Mouse (Mus musculus) liver, embryonic 14.5 days (tissue): ENCODE data around the gene Ckap2l. TPM values are rescaled to one million over a fixed set of nuclear protein-coding genes. Genes with fewer than 3 reads are reported as not detected.

Experiments used
- ATAC-seq: fragments of 200-750 bp; cut with Nextera tagmentation; 2 replicates; pipeline ENCODE4 v1.8.0; 2017; ENCODE audit warnings: moderate number of reproducible peaks, mild to moderate bottlenecking, moderate library complexity; ENCODE audit not compliant: insufficient read depth
- DNase-seq, 3 experiments: peaks; one replicate each; pipeline ENCODE4 v3.0.0-alpha.2; 2012 to 2013; ENCODE audit warnings: low read depth in 3 of 3, low spot score in 3 of 3
- H3K27ac ChIP-seq: fragments of 300-500 bp; sonication (generic); 2 replicates; pipeline ENCODE4 v1.5.1; 2014; ENCODE audit warnings: moderate library complexity, mild to moderate bottlenecking, control low read depth, inconsistent platforms
- H3K27me3 ChIP-seq: fragments of 300-500 bp; sonication (generic); 2 replicates; pipeline ENCODE4 v1.6.1; 2014; ENCODE audit warnings: mild to moderate bottlenecking, low read length, moderate library complexity; ENCODE audit not compliant: control insufficient read depth, insufficient read depth
- H3K36me3 ChIP-seq: fragments of 300-500 bp; sonication (generic); replicated peaks from 2 replicates; pipeline ENCODE4 v1.6.1; 2014; ENCODE audit warnings: low read depth; ENCODE audit not compliant: control insufficient read depth, insufficient read depth
- H3K4me1 ChIP-seq, 2 experiments: fragments of 200-500 bp in 1 of 2; fragments of 300-500 bp in 1 of 2; sonication (generic) in 1 of 2; replicated peaks; 2 replicates each; pipeline ENCODE4 v1.6.1; 2012 to 2014; ENCODE audit warnings: antibody characterized with exemption in 1 of 2, inconsistent platforms in 1 of 2, low read length in 1 of 2; ENCODE audit not compliant: control insufficient read depth in 2 of 2, insufficient read depth in 2 of 2
- H3K4me2 ChIP-seq: fragments of 300-500 bp; sonication (generic); 2 replicates; pipeline ENCODE4 v1.6.1; 2014; ENCODE audit warnings: low read depth, mild to moderate bottlenecking, control low read depth, moderate library complexity
- H3K4me3 ChIP-seq, 2 experiments: fragments of 200-500 bp in 1 of 2; fragments of 300-500 bp in 1 of 2; sonication (generic) in 1 of 2; 2 replicates each; pipeline ENCODE4 v1.5.1; 2012 to 2014; ENCODE audit warnings: low read depth in 2 of 2, low read length in 2 of 2, mild to moderate bottlenecking in 2 of 2, control low read depth in 1 of 2, inconsistent platforms in 1 of 2, moderate library complexity in 1 of 2; ENCODE audit not compliant: insufficient read depth in 1 of 2
- H3K9ac ChIP-seq: fragments of 300-500 bp; sonication (generic); replicated peaks from 2 replicates; pipeline ENCODE4 v1.6.1; 2014; ENCODE audit warnings: mild to moderate bottlenecking, control low read depth, moderate library complexity
- H3K9me3 ChIP-seq: fragments of 300-500 bp; sonication (generic); 2 replicates; pipeline ENCODE4 v1.6.1; 2016; ENCODE audit warnings: low read length, mixed read lengths; ENCODE audit not compliant: control insufficient read depth
- CTCF ChIP-seq: IDR thresholded peaks from 2 replicates; pipeline ENCODE4 v1.5.1; 2016; ENCODE audit warnings: antibody characterized with exemption, low read depth, control low read depth
- EP300 ChIP-seq: IDR thresholded peaks from 2 replicates; pipeline ENCODE4 v1.6.1; 2016; ENCODE audit warnings: antibody characterized with exemption, low read depth
- WGBS: fragments of 180-500 bp; shearing (Covaris S2); extraction: QIAGEN DNeasy Blood & Tissue Kit; methylation state at CpG from one replicate; pipeline ENCODE4 v1.1.7; 2014; ENCODE audit not compliant: insufficient replicate concordance; 5-methylcytosine and 5-hydroxymethylcytosine counted together
- polyA plus RNA-seq, 2 experiments: library from polyadenylated mRNA; depleted of rRNA in 1 of 2; stranded (reverse) in 1 of 2; unstranded in 1 of 2; fragments of >200 nt; fragmentation: Nextera tagmentation in 1 of 2; extraction: Ambion mirVana in 1 of 2; gene quantifications; 2 replicates each; pipeline versions ENCODE4 v1.2.1 to v1.2.3; 2012 to 2014

The Ckap2l gene
- polyA plus RNA-seq, 2 experiments, result 11.0 to 39.3 TPM

DNA sequence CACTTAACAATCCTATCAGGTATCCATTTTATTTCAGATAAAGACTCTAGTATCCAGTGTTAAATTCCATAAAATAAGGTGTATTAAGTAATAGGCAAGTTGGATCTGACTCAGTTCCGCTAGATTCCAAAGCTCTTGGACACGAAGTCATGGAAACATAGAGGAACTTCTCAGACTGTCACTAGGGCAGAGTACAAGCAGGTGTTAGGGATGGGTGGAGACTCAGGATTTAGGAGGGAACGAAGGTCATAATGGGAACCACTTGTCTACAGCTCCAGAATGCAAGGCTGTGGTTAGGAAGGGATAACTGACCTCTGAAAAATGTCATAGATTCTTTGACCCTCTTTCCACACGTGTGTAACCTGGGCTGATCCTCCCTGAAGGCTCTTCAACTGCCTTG lies 72.8 kb downstream of the Ckap2l start:
- H3K4me3 ChIP-seq, result no peak overlapping the region
- peaks cover 51 to 55% of the 10 kb centered on the region in 2 experiments for H3K4me1 ChIP-seq
- DNase-seq (no peak), ATAC-seq (no peak)
- WGBS, result 70% methylated on average over 4 of the region's 4 CpGs
- H3K9ac ChIP-seq, result peak overlapping the region; percentile 0; the same call in 1 of the 2 replicates
- no peaks in the 10 kb centered on the region for H3K36me3 ChIP-seq
- no peaks in the 10 kb centered on the region for H3K27me3 ChIP-seq
- peak overlapping the region; percentile 95 for H3K27ac ChIP-seq
- no peak overlapping the region for H3K4me2 ChIP-seq
- H3K9me3 ChIP-seq, result no peaks in the 10 kb centered on the region
- TF ChIP-seq EP300 (no peak), CTCF (no peak)

DNA sequence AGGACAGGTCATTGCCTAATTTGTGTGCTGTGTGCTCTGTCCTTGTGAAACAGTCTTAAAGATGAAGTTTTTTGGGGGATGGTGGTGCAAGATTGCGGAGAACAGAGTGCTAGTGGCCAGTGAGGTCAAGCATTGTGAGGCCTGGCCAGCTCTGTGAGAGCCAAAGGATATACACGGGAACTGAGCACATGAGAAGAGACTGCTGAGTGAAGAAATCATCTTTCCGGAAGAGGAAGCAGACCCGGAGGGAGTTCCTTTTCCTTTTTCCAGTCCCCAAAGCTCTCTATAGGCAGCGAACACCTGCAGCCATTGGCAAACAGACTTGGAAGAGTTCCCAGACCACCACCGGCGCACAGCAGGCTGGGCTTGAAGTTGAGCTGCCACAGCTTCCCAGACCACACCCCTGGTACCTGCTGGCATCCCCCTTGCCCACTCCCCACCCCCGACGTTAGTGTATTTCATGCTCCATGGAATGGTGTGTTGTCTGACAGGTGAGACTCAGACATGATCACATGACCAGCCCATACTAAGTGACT lies 75.8 kb downstream of the Ckap2l start:
- TF ChIP-seq EP300 (no peak), CTCF (no peak)
- H3K36me3 ChIP-seq, result no peaks in the 10 kb centered on the region
- H3K4me2 ChIP-seq, result no peak overlapping the region
- H3K4me1 ChIP-seq, result peaks cover 28 to 32% of the 10 kb centered on the region in 2 experiments
- 71% methylated on average over 9 of the region's 9 CpGs for WGBS
- no peak overlapping the region for H3K27ac ChIP-seq
- no peaks in the 10 kb centered on the region for H3K9me3 ChIP-seq
- DNase-seq, result no peak
- H3K27me3 ChIP-seq, result no peaks in the 10 kb centered on the region
- H3K4me3 ChIP-seq, result no peak overlapping the region
- H3K9ac ChIP-seq, result no peak overlapping the region
- ATAC-seq, result no peak

DNA sequence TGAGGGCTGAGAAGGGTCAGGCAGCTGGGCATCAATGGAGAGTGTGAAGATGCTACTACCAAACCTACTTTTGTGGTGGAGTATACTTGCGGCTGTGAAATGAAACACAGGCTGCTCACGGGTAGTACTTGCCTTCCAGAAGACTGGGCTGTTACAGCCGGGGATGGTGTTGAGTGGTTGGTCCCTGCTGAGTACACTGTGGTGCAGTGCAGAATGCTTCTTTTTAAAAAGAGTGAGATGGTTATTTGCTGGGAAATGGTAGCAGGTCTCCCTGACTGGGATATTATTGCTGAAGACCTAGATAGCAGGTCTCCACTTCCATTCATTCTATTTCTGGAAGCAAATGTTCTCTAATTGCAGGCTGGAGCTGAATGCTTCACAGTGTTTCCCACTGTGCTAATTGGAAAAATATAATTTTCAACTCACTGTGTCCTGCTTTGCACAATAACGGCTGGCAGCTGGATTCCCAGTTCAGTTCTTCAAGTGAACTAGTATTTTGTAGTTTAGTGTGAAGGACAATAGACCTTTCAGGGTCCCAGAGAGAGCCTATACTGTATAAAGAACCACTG lies 78.4 kb downstream of the Ckap2l start:
- no peaks in the 10 kb centered on the region for H3K27me3 ChIP-seq
- no peaks in the 10 kb centered on the region for H3K36me3 ChIP-seq
- H3K9me3 ChIP-seq, result no peaks in the 10 kb centered on the region
- no peak overlapping the region for H3K4me2 ChIP-seq
- TF ChIP-seq EP300, result no peak
- no peak for TF ChIP-seq CTCF
- 71% methylated on average over 4 of the region's 4 CpGs for WGBS
- ATAC-seq, result no peak
- H3K9ac ChIP-seq, result no peak overlapping the region
- DNase-seq, result no peak
- no peak overlapping the region for H3K27ac ChIP-seq
- no peak overlapping the region for H3K4me3 ChIP-seq
- peaks cover 26 to 28% of the 10 kb centered on the region in 2 experiments for H3K4me1 ChIP-seq

Other genes with a start within 250 kb of the Ckap2l start
- 0.01 and 0.03 TPM in 2 replicates for gene Vinac1, start 249.0 kb downstream of the Ckap2l start, polyA plus RNA-seq (2012; rRNA removed)
- gene Vinac1, start 249.0 kb downstream of the Ckap2l start, polyA plus RNA-seq (2014; fragmentation: Nextera tagmentation; extraction: Ambion mirVana), result 0.04 TPM in 1 of 2 replicates, not detected in the other
- gene Ttl, start 231.3 kb downstream of the Ckap2l start, polyA plus RNA-seq (2012; rRNA removed), result 1.1 and 1.2 TPM in 2 replicates
- gene Ttl, start 231.3 kb downstream of the Ckap2l start, polyA plus RNA-seq (2014; fragmentation: Nextera tagmentation; extraction: Ambion mirVana), result 1.5 TPM in 2 replicates
- 11.6 and 14.0 TPM in 2 replicates for gene Polr1b, start 196.2 kb downstream of the Ckap2l start, polyA plus RNA-seq (2012; rRNA removed)
- 5.3 and 6.5 TPM in 2 replicates for gene Polr1b, start 196.2 kb downstream of the Ckap2l start, polyA plus RNA-seq (2014; fragmentation: Nextera tagmentation; extraction: Ambion mirVana)
- gene Chchd5, start 167.5 kb downstream of the Ckap2l start, polyA plus RNA-seq (2012; rRNA removed), result 9.2 and 12.8 TPM in 2 replicates
- gene Chchd5, start 167.5 kb downstream of the Ckap2l start, polyA plus RNA-seq (2014; fragmentation: Nextera tagmentation; extraction: Ambion mirVana), result 9.1 and 11.6 TPM in 2 replicates
- gene Slc20a1, start 98.4 kb downstream of the Ckap2l start, polyA plus RNA-seq (2012; rRNA removed), result 37.7 and 50.7 TPM in 2 replicates
- 42.7 and 49.2 TPM in 2 replicates for gene Slc20a1, start 98.4 kb downstream of the Ckap2l start, polyA plus RNA-seq (2014; fragmentation: Nextera tagmentation; extraction: Ambion mirVana)
- gene Il1a, start 12.8 kb upstream of the Ckap2l start, polyA plus RNA-seq (2012; rRNA removed), result 1.8 and 2.5 TPM in 2 replicates
- 3.4 and 4.6 TPM in 2 replicates for gene Il1a, start 12.8 kb upstream of the Ckap2l start, polyA plus RNA-seq (2014; fragmentation: Nextera tagmentation; extraction: Ambion mirVana)
- 0.12 and 0.18 TPM in 2 replicates for gene Il1b, start 73.9 kb upstream of the Ckap2l start, polyA plus RNA-seq (2012; rRNA removed)
- gene Il1b, start 73.9 kb upstream of the Ckap2l start, polyA plus RNA-seq (2014; fragmentation: Nextera tagmentation; extraction: Ambion mirVana), result 0.19 and 0.20 TPM in 2 replicates
- gene F830045P16Rik, start 239.4 kb upstream of the Ckap2l start, polyA plus RNA-seq (2012; rRNA removed), result 0.02 TPM in 1 of 2 replicates, not detected in the other
- gene F830045P16Rik, start 239.4 kb upstream of the Ckap2l start, polyA plus RNA-seq (2014; fragmentation: Nextera tagmentation; extraction: Ambion mirVana), result not detected in 2 replicates